Mouse (Mus musculus) NIH3T3 (cell line): Measurements from ENCODE around the gene Sult4a1.
A peak's percentile ranks its signal among the peaks of the same experiment; 100 is the strongest.

Source experiments
- DNase-seq: peaks from one replicate; pipeline ENCODE4 v3.0.0-alpha.2; 2012; ENCODE audit warnings: low read depth

Sult4a1 gene

DNA sequence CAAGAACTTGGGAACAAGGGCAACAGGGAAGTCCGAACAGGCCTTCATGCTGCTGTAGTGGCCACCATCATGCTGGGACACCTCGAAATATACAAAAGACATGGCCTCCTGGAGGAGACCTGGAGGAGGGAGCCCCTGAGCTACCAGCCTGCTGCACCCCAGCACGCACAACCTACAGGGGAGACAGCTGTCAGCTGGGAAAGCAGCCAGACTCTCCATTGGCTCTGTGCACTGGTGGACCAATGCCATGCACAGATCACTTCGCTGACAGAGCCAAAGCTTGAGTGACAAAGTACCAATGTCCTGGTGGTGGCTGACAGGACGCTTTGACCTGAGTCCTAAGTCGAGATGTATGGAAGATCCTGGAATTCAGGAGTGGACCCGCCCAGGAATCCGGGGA lies 9.5 kb downstream of the Sult4a1 start:
- no peak for DNase-seq

DNA sequence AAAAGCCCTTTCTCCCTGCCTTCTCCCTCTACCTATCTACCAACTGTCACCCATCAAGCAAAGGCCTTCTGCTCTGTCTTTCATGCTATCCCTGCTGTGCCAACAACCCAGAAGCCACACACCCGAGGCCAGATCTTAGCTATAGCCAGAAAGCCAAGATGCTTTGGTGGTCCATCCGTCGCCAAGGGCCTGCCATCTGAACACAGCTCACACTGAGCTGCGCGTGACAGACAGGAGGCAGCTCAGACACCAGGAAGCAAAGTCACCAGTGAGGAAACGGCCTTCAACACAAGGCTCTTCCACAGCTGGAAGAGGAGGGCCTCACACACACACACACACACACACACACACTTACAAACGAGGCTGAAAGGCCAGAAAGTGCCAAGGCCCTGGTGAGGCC lies 10.6 kb downstream of the Sult4a1 start:
- no peak for DNase-seq

DNA sequence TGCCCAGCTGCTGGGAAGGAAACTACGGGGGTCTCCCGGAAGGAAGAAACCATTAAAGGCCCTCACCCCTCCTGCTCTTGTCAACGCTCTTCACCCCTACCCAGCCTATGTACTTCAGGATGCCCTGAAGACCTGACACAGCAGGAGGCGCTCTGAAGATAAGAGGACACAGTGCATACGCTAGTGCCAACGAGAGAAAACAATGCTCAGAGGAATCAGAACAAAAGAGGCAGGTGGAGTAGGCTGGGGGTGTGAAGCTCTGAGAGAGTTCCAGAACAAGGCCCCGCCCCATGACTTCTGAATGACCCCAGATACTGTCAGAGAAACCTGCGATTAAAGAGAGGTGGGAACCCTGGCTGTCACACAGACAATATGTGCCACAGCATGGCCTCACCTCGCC lies 18.8 kb downstream of the Sult4a1 start:
- no peak for DNase-seq

DNA sequence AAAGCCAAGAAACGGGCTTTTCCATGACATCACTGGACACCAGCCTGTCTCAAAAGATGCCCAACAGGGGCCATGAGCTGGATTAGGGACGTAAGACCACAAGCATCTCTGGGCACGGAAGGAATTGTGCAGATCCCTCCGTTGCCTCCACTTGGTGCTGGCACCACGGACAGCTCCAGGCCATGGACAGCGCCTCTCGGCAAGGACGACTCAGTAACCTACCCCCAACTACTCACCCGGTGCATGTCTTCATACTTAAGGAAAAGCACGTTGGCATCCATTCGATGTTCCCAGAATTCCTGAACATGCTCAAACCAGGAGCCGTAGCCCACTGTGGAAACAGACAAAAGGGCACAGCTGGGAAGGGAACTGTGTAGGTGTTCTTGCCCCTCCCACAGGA lies 19.2 kb downstream of the Sult4a1 start:
- peak; percentile 32 for DNase-seq

DNA sequence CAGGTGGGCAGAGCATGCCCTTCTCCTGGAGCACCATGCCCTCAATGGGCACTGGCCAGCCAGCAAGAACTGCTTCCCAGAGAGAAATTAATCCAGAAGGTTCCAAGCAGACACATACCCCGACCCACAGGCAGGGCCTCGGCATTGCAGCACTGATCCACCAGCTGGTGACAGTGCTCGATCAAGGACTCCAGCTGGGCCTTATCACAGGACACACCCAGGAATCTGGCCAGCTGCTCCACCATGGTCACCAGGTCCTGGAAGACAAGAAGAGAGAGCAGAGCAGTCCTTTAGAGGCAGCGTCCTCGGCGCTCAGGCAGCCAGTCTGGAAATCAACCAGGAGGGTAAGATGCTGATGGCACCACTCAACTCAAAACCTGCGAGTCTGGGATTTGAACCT lies 25.5 kb downstream of the Sult4a1 start:
- DNase-seq: no peak

DNA sequence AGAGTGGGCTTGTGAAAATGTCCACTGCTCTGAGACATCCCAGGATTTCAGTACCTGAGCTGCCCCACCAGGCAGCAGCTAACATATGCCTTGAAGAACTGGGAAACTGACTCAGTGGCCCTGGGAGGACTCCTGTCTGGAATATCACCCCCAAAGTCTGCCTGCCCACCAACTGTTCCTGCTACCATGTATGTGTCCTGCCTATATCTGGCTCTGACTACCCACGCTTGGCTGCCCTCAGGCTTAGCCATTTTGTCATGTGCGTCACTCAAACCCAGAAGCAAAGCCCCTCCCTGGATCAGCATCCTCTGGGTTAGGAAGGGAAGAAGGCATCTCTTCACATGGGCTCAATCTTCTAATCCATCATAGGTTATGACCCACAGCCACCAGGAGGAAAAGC lies 26.0 kb downstream of the Sult4a1 start:
- no peak for DNase-seq

DNA sequence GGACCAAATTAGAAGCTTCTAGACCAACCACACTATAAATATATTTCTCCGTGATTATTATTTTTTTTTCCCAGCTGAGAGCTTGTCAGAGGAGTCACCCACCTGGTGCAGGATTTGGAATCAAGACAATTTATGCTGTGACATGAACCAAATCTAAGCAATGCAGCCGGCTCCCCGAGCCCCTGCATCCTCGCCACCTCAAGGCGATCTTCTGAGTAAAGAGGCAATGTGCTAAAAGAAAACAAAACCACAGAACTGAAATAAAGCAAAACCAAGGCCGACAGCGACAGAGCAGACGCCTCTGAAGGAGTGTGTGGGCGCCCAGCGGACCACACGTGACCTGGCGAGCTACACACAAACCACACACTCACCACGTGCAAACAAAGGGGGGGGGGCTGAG lies 26.9 kb downstream of the Sult4a1 start:
- no peak for DNase-seq

DNA sequence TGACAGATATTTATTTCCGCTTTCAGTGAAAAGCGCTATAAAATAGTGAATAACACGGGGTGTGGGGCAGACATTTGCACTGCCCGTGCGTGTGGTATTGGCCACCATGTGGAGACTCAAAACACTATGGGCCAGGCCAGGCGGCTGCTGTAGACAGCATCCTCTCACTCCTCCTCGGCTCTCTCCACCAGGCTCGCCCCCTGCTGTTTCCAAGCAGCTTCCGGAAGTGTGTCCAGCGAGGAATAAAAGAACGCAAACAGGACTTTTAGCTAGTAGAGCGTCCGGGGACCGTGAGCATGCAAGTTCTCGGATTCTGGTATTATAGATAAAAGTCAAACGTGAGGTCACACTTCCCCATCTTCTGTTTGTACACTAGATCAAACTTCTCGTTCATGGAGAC lies 28.4 kb downstream of the Sult4a1 start:
- no peak for DNase-seq

DNA sequence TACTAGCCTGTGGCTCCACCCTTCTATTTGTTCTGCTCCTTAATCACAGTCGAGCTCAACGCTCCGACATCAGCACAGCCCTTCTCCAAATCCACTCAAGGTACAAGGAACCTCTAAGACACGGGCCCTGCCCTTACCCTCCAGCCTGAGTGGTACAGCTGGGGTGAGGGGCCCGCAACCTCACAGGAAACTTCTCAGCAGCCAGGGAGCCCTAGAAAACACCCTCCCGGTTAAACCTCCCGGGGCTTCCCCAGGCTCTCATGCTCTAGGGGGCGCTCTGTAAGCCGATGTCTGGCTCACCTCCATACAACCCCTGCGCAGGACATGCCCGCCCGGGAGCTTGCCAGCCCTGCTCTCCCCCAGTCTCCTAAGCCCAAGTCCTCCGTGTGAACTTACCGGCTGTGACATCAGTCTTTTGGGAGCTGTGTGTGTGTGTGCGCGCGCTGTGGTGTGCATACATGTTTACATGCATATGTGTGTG lies 30.8 kb downstream of the Sult4a1 start:
- no peak for DNase-seq

DNA sequence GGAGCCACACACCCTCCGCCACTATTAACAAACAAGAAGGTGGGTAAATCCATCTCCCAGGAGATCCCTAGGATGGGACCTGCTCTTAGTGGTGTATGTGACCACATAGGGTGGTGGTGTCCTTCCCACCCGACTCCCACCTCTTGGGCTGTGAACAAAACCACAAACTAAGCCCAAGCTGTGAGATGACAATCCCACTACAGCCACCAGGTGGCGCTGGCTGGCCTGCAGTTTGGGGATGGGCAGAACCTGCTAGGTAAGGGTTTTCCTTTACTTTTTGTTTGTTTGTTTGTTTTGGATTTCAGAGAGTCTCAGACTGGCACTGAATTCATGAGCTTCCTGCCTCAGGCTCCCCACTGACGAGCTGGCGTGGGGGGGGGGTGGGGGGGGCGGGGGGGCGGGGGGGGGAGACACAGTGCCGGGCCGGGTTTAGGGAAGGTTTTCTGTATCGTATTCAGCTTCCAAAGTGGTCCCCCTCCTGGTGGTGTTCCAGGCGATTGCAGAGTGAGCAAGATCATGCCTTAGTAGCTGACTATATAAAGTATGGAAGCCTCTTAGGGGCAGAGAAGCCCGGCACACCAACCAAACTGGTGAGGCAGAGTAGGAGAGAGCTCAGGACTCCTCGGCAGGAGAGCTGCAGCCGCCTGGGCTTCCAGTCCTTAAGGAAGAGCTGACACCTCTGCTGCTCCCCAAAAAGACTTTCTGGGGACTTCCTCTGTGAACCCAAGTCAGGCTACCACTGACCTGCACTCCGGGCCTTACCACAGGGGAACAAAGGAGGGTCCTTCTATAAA lies 31.4 kb downstream of the Sult4a1 start:
- DNase-seq: peak; percentile 77

DNA sequence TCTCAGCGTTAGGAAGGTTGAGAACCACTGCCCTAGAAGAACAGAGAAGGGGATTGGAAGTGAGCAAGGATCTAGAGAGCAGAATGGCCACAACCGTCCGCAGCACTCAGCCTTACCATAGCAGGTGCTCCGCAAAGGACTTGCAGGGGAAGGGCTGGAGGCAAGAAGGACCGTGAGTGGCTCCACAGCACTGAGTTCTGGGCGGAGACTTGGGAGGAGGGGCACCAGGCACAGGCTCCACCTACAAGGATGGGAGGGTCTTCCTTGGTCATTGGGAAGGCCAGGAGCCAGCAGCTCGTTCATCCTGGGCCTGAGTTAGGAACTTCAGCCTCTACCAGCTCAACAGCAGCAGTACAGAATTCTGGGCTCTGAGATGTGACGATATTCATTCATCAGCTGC lies 32.5 kb downstream of the Sult4a1 start:
- DNase-seq: no peak

DNA sequence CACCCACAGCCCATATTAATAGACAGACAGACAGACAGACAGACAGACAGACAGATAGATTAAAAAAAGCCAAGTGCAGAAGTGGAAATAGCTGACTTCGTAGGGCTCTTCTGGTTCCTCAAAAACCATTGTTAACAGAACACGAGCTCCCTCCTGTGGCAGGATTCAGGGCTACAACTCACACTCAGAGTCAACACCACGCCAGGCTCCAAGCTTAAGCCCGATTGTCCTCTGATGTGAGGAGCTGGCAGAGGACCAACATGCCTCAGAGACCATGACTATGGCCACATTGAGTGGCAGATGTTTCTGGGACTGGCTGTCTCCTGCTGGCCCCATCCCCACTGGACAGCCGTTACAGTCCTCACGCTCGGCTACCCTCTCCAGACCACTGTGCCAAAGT lies 33.3 kb downstream of the Sult4a1 start:
- peak; percentile 55 for DNase-seq

DNA sequence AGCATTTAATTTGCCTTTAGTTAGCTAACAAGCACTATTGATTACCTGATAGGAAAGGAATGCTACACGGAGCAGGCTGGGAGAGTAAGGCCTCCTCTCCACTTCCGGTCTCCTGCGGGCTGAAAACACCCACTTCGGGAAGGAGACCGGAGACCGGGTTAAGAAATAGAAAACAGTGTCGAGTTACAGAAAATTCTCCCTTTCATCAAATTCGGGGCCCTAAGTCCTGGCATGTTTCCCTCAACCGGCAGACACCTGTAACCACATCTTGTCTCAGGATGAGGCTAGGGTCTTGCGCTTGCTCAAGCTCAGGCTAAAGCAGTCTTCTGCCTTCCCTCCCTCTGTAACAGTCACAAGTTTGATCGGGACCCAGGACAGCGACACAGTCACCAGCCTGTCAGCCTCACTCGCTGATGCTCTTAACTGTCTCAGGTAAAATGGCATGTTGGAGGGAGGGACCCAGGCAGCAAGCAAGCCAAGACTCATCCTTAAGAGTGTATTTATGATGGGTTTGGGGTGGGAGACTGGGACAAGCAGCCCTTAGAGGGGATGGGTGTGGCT lies 35.4 kb downstream of the Sult4a1 start:
- no peak for DNase-seq

DNA sequence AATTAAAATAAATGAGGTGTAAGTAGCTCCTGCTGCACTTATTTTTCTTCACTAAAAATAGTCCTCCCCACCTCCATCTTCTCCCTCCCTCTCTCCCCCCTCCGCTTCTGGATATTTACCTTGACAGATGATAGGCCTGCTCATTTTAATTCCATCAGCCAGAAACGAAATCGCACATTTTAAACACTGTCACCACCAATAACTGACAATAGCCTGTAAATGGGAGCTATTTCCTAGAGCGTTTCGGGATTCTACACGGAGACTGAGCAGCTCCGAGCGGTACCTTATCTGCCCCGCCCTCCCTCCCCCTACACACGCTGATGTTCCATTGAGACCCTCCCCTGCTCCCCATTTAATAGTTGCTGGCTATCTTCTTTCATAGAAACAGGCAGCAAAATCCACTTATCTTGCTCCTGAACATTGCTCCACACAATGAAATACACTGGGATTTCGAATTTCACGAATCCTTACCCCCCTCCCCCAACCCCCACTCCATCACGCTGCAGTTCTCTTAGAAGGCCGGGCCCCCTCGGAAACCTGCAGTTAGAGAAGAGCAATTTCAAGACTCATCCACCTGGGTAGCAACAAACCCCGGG lies 36.0 kb downstream of the Sult4a1 start:
- no peak for DNase-seq

DNA sequence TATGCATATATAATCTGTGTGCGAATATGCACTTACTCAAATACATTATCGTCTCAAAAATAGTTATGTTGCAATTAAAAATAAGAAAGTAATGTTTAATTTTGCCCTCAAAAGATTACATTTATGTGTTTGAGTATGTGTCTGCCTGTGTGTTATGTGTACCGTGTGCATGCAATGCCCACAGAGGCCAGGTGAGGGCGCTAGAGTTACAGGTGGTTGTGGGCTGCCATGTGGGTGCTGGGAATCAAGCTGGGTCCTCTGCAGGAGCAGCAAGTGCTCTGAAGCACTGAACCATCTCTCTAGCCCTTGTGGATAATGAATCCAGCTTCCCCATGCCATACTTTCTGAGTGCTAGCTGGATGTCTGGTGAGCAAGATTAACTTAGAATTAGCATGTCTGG lies 39.9 kb downstream of the Sult4a1 start:
- no peak for DNase-seq

DNA sequence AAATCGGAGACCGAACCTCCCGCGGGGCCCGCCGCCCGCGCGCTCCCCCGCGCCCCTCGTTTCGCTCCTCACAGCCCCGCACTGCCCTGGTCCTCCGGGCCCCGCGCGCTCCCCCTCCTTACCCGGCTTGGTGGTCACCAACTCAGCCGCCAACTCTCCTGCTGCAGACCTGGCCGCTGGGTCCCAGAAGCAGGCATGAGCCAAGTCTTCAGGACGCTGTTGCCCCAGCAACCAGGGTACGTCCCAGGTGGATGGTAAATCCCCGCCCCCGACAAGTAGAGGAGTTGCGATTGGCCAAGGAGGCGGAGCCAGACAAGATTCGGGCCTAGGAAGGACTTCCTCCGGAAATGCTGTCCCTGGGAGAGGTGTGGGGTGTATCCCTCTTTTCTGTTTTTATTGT lies 40.4 kb downstream of the Sult4a1 start, which contains the start of gene Efcab6:
Gene Efcab6, minus strand, starts transcription at position 240 of the 400 bp plus-strand sequence.
- no peak for DNase-seq

DNA sequence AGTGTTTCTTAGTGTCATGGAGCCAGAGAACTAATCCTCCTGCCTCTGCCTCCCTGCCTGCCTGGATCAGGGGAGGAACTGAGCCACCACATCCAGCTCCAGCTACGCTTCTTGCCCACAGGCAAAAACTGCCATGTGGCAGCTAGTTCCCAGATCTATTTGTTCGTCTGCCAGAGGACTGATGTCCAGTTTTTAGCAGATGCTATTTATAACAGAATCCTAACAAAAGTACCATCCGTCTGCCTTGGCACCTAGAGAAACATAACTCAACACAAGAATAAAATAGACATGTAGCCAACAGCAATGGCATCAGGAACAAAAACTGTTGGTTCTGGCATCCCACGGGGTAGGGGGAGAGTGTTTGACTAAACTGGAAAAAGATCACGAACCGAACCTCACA lies 46.7 kb downstream of the Sult4a1 start:
- DNase-seq: no peak

DNA sequence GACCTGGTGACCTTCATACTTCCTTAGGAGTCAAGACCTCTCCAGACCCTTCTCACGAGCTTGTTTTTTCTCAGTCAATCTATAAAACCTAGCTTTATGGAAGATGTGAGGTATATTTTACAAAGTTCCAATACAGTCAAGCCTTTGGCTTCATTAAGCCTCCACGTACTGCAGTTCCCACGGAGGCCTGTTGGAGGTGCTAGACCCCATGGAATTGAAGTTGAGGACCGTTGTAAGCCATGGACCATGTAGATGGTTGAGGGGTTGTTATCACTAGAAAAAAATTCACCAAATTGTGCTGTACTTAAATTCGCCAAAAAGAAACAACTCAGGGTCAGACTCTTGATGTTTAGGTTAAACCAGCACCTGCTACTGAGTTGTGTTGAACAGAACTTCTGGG lies 49.5 kb downstream of the Sult4a1 start:
- no peak for DNase-seq

DNA sequence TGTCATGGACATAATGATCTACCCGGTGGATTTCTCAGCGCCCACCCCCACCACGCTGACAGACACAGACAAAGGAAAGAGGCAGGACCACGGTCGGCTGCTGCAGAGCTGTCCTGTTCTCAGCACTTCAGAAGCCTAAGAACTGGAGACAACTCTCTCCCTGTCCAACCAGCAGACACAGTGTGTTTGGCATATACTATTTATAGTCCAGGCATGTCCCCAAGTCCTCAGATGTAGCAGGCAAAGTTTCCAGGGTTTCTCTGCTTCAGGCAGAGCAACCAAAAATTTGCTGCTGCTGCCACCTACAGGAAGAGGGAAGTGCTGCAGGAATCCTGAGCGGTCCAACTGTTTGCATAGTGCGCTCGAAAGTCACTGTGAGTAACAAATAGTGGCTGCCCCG lies 51.7 kb downstream of the Sult4a1 start:
- DNase-seq: peak; percentile 76

DNA sequence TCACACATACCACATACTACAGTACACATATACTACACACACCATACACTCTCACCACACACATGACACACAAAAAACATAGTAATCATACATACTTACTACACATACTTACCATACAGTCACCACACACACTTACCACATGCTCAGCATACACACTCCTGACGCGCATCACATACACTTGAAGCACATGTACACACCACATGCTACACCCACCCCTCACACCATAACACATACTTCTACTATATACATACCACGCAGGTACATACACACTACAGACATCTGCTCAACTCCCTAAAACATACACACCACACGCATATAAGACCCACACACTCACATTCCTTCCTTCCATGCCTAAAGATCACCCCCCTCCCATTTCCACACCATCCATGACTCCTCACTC lies 52.3 kb downstream of the Sult4a1 start:
- DNase-seq: no peak

DNA sequence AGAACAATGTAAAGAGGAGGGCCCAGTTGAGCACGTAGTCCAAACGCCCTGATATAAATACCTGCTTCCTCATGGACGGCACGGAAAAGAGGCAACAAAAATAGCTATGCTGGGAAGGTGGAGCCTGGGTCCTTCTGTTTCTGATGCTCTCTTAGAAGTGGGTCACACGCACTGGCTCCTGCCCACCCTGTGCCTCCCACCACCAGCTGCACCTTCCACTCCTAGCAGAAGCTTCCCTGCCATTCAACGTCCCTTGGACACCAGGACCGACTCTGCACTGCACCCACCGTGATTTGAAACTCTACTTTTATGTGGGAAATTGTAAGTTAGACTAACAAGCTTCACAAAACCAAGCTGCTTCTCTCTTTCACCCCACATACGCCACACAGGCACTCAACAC lies 53.2 kb downstream of the Sult4a1 start:
- no peak for DNase-seq

DNA sequence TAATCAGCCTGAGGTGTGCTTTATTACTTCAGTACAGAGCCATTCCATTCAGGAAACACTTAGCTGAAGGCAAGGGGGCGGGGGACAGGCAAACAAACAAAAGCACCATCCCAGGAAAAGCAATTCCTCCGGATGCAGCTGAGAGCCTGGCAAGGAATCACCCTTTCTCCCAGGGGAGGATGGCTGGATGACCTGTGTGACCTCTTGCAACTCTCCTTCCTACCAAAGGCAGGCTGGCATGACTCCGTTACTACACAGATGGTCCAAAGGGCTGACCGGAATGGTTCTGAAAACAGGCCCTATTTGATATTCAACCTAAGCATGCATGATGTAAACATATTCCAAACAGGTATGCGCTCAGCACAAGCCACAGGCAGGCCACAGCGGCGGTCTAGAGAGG lies 56.0 kb downstream of the Sult4a1 start:
- no peak for DNase-seq

DNA sequence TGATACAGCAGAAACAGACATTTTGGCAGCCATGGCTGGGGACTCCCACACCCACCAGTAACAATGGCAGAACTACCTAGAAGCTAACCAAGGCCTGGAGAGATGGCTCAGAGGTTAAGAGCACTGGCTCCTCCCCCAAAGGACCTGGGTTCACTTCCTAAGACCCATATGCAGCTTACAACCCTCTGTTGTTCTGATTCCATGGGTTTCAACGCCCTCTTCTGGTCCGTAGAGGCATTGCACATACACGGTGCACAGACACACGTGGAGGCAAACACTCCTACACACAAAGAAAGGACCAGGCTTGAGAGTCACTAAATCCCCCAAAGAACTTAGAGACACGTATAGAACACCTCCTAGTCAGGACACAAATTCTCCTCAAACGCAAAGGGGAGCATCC lies 60.0 kb downstream of the Sult4a1 start:
- DNase-seq: no peak

DNA sequence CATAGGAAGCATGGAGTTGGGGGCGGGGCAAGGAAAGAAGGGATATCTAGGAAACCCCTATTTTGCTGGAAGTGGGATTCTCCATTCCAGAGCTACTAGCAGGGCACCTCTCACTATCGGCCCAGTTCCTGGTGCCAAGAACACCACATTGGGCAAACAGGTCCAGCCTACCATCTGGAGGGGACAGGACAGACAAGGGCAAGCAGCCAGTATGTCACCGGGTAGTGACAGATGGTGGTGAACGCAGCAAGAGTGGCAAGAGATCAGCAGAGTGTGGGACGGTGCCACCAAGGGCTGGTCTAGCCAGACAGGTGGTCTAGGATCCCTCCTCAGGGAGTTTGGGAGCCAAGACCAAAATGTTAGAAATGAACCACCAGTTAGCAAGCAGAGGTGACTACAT lies 68.5 kb downstream of the Sult4a1 start:
- DNase-seq: no peak
